Mouse (Mus musculus) bone marrow, adult 2 months (tissue): Measurements from ENCODE around the gene Hist2h2ab.

Experiments
- CTCF ChIP-seq: fragments of 200-500 bp; IDR thresholded peaks from 2 replicates; pipeline ENCODE4 v1.5.1; 2011; ENCODE audit warnings: low read length, control low read depth; ENCODE audit not compliant: control insufficient read depth, insufficient read depth
- POLR2A ChIP-seq: fragments of 200-500 bp; IDR thresholded peaks from 2 replicates; pipeline ENCODE4 v1.6.1; 2011; ENCODE audit warnings: low read depth, mild to moderate bottlenecking, control low read depth, low read length, borderline replicate concordance; ENCODE audit not compliant: control insufficient read depth

- TF ChIP-seq POLR2A (peak; percentile 100), CTCF (peak; percentile 26; the same call in 1 of the 2 replicates)
These were observed 43.4 kb downstream of the Hist2h2ab start, which contains the start of gene Hist2h4 for GRCm38 (mm10) chr3:96262979-96263550.
